Mouse (Mus musculus) bone marrow, adult 2 months (tissue): ENCODE measurements around the gene Mttp.

Experiments used
- CTCF ChIP-seq: fragments of 200-500 bp; IDR thresholded peaks from 2 replicates; pipeline ENCODE4 v1.5.1; 2011; ENCODE audit warnings: low read length, control low read depth; ENCODE audit not compliant: control insufficient read depth, insufficient read depth
- POLR2A ChIP-seq: fragments of 200-500 bp; IDR thresholded peaks from 2 replicates; pipeline ENCODE4 v1.6.1; 2011; ENCODE audit warnings: low read depth, mild to moderate bottlenecking, control low read depth, low read length, borderline replicate concordance; ENCODE audit not compliant: control insufficient read depth

GRCm38 (mm10) chr3:138095301-138095700, 49.5 kb downstream of the Mttp start:
- TF ChIP-seq POLR2A (no peak), CTCF (no peak)
